Mouse (Mus musculus) bone marrow macrophage, adult 2 months (primary cell): ENCODE results near the gene Dmd. TPM values are rescaled to one million over a fixed set of nuclear protein-coding genes. Genes with fewer than 3 reads are reported as not detected.

Experiments
- H3K27ac ChIP-seq: 2 replicates; pipeline ENCODE4 v1.5.1; 2012; ENCODE audit warnings: low read depth, low read length; ENCODE audit not compliant: insufficient read depth
- H3K4me1 ChIP-seq: 2 replicates; pipeline ENCODE4 v1.6.1; 2012; ENCODE audit warnings: low read length; ENCODE audit not compliant: control insufficient read depth, insufficient read depth
- H3K4me3 ChIP-seq: 2 replicates; pipeline ENCODE4 v1.5.1; 2012; ENCODE audit warnings: mild to moderate bottlenecking, low read length, moderate library complexity; ENCODE audit not compliant: insufficient read depth
- CTCF ChIP-seq: IDR thresholded peaks from 2 replicates; pipeline ENCODE4 v1.5.1; 2012; ENCODE audit warnings: low read depth, mild to moderate bottlenecking, low read length, moderate library complexity
- POLR2A ChIP-seq: IDR thresholded peaks from 2 replicates; pipeline ENCODE4 v1.6.1; 2012; ENCODE audit warnings: mild to moderate bottlenecking, low read depth, low read length, borderline replicate concordance
- polyA plus RNA-seq: library from polyadenylated mRNA; stranded (reverse); fragments of >200 nt; gene quantifications from 2 replicates; pipeline ENCODE4 v1.2.4, GENCODE M21; 2012; ENCODE audit not compliant: missing spikeins, insufficient read depth, insufficient read length

Dmd gene
- polyA plus RNA-seq, 1 experiment = 0.23 TPM

DNA sequence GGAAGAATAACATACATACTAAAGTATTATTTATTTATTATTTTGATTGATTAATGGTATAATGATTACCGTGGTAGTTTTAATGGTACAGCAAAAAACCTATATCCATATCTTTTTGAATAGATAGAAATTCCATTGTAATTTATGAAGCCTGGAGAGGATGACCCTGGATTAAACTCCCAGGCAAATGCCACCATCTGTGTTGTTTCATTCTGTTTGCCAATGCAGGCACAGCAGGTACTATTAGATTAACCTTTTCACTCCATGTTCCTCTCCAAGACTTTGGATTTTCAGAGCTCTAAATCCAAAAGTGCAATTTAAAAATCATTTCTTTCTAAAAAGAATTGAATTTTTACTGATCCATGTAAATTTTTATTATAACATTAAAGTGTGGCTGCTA lies 1383.5 kb downstream of the Dmd start:
- Histone ChIP-seq H3K4me1 (no peaks in the 10 kb centered on the region), H3K4me3 (no peak overlapping the region), H3K27ac (no peak overlapping the region)
- TF ChIP-seq POLR2A = no peak
- TF ChIP-seq CTCF = no peak

DNA sequence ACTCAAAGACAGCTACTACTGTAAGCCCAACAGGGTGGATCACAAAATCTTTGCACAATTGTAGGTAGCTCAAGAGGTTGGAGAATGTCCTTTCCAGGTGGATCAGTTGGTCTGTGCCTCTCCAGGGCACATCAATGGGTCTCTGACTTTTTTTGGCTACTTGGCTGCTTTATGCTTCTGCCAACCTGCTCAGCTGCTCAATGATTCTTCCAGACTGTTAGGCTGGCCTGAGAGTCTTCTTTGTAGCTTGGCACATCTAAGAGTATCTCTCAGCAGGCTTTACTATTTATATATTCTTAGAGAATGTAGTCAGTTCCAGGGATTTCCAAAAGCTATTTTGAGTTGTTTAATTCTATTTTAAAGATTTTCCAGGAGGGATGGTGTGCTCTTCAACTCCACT lies 1416.3 kb downstream of the Dmd start:
- H3K4me1 ChIP-seq = no peaks in the 10 kb centered on the region
- H3K27ac ChIP-seq = no peak overlapping the region
- no peak for TF ChIP-seq CTCF
- TF ChIP-seq POLR2A = no peak
- H3K4me3 ChIP-seq = no peak overlapping the region

DNA sequence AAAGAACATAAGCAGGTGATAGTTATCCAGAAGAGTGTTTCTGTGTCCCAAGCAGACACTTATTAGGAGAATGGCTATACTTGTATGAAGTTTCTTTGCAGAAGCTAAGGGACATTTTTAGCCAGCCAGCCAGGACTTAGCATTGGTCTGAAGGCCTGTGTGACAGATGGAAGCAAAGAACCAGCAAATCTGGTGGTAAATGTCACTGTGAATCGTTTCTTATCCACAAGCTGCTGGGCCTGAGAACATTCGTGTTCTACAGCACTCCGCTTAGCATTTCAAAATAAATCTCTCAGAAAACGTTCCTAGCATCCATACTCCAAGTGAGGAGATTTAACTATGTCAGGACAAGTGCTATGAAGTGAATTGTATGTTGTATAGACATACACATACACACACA lies 1486.9 kb downstream of the Dmd start:
- H3K4me3 ChIP-seq = no peak overlapping the region
- no peaks in the 10 kb centered on the region for H3K4me1 ChIP-seq

DNA sequence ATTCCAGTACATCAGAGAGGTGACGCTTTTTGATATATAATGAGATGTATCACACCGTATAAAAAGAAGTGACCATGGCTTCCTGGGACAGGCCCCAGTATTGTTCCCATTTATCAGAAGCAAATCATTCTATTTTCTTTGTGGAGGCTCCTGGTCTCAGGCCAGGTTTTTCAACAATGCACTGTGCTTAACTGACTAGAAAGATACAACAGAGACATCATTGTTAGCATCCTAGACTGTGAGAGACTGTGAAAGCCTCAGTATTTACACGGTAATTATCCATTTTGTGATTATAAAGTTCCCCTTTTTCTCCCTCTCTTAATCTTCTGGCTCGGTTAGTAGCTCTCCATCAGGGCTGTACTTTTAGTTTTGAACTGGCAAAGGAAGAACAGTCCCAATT lies 1487.9 kb downstream of the Dmd start:
- Histone ChIP-seq H3K27ac (no peak overlapping the region), H3K4me3 (no peak overlapping the region), H3K4me1 (no peaks in the 10 kb centered on the region)
- no peak for TF ChIP-seq POLR2A
- no peak for TF ChIP-seq CTCF

More for the DNA sequence above, 1486.9 kb downstream of the Dmd start:
- no peak overlapping the region for H3K27ac ChIP-seq
- no peak for TF ChIP-seq CTCF
- no peak for TF ChIP-seq POLR2A

DNA sequence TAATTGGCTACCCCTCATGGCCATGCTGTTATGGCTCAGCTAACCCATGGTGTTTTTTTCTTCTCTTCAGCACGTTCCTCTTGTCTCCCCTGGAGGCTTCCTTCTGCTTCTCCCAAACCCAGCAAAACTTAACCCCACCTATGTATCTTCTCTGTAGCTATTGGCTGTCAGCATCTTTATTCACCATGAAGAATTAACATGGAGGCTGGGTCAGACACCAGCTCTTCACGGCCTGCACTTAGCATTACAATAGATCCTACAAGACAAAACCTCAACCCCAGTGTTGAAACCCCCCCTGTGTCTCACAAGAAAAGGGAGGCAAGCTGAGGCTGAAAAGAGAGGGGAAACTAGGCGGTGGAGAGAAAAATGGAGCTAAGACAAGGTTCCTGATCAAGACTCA lies 1494.3 kb downstream of the Dmd start:
- TF ChIP-seq CTCF (no peak), POLR2A (no peak)
- Histone ChIP-seq H3K4me1 (no peaks in the 10 kb centered on the region), H3K4me3 (no peak overlapping the region), H3K27ac (no peak overlapping the region)

GRCm38 (mm10) chrX:84443985-84444384 lies 1495.3 kb downstream of the Dmd start:
- H3K4me1 ChIP-seq = no peaks in the 10 kb centered on the region
- no peak for TF ChIP-seq POLR2A
- no peak for TF ChIP-seq CTCF
- H3K4me3 ChIP-seq = no peak overlapping the region
- H3K27ac ChIP-seq = no peak overlapping the region

DNA sequence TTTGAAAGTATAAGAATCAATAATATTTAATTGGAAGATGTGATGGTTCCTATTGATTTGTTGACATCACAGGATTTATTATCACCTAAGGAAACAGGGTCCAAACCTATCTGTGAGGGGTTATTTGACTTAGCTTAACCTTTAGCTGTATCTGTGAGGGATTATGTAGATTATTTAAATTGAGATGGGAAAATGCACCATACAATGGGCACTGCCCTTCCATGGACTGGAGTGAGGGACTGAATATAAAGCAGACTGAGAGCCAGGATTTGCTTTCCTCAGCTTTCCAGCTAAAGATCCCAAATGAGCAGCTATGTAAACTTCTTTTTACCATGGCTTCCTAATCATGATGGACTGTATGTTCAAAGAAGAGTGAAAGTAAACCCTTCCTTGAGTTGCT lies 1496.0 kb downstream of the Dmd start:
- H3K4me1 ChIP-seq = no peaks in the 10 kb centered on the region
- TF ChIP-seq POLR2A (no peak), CTCF (no peak)
- no peak overlapping the region for H3K4me3 ChIP-seq
- no peak overlapping the region for H3K27ac ChIP-seq

GRCm38 (mm10) chrX:84454473-84454872 lies 1505.8 kb downstream of the Dmd start:
- Histone ChIP-seq H3K27ac (no peak overlapping the region), H3K4me3 (no peak overlapping the region), H3K4me1 (no peaks in the 10 kb centered on the region)
- TF ChIP-seq CTCF = no peak
- no peak for TF ChIP-seq POLR2A

DNA sequence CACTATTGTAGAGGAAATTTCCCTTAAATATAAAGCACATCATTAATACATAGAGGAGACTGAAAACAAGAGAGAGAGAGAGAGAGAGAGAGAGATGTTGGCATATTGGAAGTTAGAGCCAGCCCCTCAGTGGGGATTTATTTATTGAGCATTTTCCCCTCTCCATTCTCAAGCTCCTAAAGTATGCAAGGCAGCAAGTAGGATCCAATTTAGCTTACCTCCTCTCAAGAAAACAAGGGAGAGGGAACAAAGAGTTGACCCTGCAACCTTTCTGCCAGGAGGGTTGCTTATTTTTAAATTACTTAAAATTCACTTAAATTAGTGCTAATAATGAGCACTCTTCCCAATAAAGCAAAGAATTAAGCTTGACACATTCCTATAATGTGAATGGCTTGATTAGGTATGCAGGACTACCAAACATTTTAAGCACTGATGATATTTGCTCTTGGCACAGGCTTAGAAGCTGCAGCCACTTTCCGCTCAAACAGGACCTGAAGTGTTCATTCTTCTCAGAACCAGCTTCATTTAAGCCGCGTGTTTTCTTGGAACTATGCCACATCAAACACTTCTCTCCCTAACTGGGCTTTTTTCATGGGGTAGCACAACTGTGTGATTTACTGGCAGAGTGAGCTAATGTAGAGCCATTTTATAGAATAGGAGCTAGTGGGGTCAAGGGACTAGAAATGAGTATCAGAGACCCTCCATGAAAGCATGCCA lies 1566.1 kb downstream of the Dmd start:
- H3K4me3 ChIP-seq = no peak overlapping the region
- H3K4me1 ChIP-seq = no peaks in the 10 kb centered on the region
- no peak overlapping the region for H3K27ac ChIP-seq
- TF ChIP-seq POLR2A = no peak
- TF ChIP-seq CTCF = no peak

DNA sequence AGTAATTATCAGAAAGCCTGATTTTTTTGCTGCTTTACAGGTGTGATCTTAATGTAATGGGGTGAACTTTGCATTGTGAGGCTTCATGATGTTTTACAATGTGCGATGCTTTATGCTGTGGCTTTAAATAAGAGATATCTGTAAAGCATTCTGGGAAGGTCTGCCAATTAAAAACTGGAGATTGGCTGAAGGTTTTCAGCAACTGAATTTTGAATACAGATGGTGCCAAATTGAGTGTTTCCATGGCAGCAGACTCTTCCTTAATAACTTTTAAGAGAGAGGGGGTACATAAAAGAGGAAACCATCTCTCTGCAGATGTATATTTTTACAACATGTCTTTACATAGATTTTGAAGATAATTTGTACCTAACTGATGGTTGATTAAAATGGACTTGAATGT lies 1603.3 kb downstream of the Dmd start:
- Histone ChIP-seq H3K4me3 (no peak overlapping the region), H3K27ac (no peak overlapping the region), H3K4me1 (no peaks in the 10 kb centered on the region)
- TF ChIP-seq CTCF (no peak), POLR2A (no peak)

GRCm38 (mm10) chrX:84553441-84553840 lies 1604.8 kb downstream of the Dmd start:
- no peak for TF ChIP-seq CTCF
- TF ChIP-seq POLR2A = no peak
- Histone ChIP-seq H3K27ac (no peak overlapping the region), H3K4me3 (no peak overlapping the region), H3K4me1 (no peaks in the 10 kb centered on the region)
